Mouse (Mus musculus): Measurements from ENCODE around the gene Rpl38.

GRCm38 (mm10) chr11:114665463-114665862, 2.9 kb upstream of the Rpl38 start:
- TF ChIP-seq CTCF (IDR thresholded peaks at IDR 0.05) (no peak), EP300 (IDR thresholded peaks at IDR 0.05) (no peak)
